Mouse (Mus musculus): ENCODE measurements at regions not wholly inside any gene's neighbourhood (a gene's known extent, or its start where the extent isn't known, plus 50 kb on each side); places are given as distances from the start of the nearest gene placed in this dataset.

DNA sequence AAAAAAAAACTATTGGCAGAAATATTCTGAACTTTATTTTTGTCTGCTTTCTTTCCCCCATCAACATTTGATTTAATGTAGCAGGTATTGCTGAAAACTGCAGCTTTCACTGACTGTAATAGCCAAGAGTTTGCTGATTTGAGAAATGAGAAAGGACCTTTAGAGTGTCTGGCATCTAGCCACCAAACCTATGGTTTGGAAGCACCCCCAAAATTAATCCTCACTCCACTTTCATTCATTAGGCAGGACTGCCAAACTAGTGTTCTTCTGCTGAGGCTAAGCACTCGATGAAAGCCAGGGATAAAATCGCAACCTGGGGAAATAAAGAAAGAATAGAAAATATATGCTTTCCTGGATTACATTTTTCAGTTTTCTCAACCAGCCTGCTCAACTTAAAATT is 320.4 kb downstream of the Atp6ap1l start:
- no peak overlapping the region for H3K27ac ChIP-seq
- H3K4me1 ChIP-seq = no peaks in the 10 kb centered on the region
- no peak for ATAC-seq (ENCODE audit: low FRiP score)
- no peak overlapping the region for H3K4me2 ChIP-seq (replicated peaks)
- no peaks in the 10 kb centered on the region for H3K9me3 ChIP-seq (replicated peaks)
- no peak overlapping the region for H3K9ac ChIP-seq
- 93% methylated on average over 2 of the region's 2 CpGs for WGBS
- H3K4me3 ChIP-seq = no peak overlapping the region
- H3K36me3 ChIP-seq = no peaks in the 10 kb centered on the region
- no peaks in the 10 kb centered on the region for H3K27me3 ChIP-seq

DNA sequence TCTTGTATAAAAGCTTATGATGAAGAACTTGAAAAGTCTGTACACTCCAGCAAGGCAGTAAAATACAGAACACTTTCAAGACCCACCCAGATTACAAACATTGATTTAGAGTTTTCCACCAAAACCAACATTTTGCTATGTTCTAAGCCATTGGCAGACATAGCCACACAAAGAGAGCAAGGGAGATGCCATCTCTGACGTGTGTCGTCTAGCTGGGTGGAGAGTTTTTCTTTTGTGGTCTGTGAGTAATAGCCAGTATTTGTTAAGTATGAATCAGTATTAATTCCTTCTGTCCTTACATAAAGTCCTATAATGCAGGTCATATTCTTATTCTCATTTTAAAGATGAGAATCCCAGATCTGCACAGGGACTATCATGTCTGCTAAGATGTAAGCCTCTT is 329.8 kb downstream of the Atp6ap1l start:
- H3K4me2 ChIP-seq (replicated peaks) = no peak overlapping the region
- H3K27me3 ChIP-seq = no peaks in the 10 kb centered on the region
- H3K4me3 ChIP-seq = no peak overlapping the region
- ATAC-seq (ENCODE audit: low FRiP score) = no peak
- H3K9ac ChIP-seq = no peak overlapping the region
- no peak overlapping the region for H3K27ac ChIP-seq
- no peaks in the 10 kb centered on the region for H3K9me3 ChIP-seq (replicated peaks)
- WGBS = 91% methylated on average over 2 of the region's 2 CpGs
- no peaks in the 10 kb centered on the region for H3K36me3 ChIP-seq
- H3K4me1 ChIP-seq = no peaks in the 10 kb centered on the region

DNA sequence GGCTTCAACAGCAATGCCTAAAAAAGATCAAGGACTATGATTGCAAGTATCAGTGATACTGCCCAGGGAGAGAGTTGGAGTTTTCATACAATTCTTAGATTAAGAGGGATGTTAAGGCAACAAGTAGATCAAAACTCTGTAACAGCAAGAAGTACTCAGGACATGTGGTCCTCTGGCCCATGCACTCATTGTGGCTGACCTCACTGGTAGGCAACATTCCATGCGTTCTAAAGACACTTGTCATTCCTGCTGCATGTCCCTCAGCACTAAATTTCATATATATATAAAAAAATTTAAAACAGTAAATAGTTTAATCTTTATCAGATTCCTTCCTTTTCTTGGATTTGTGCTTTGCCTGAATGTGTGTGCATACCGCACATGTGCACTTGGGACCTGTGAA is 332.6 kb downstream of the Atp6ap1l start:
- 90% methylated on average over 2 of the region's 2 CpGs for WGBS
- no peaks in the 10 kb centered on the region for H3K4me1 ChIP-seq
- no peak for ATAC-seq (ENCODE audit: low FRiP score)

DNA sequence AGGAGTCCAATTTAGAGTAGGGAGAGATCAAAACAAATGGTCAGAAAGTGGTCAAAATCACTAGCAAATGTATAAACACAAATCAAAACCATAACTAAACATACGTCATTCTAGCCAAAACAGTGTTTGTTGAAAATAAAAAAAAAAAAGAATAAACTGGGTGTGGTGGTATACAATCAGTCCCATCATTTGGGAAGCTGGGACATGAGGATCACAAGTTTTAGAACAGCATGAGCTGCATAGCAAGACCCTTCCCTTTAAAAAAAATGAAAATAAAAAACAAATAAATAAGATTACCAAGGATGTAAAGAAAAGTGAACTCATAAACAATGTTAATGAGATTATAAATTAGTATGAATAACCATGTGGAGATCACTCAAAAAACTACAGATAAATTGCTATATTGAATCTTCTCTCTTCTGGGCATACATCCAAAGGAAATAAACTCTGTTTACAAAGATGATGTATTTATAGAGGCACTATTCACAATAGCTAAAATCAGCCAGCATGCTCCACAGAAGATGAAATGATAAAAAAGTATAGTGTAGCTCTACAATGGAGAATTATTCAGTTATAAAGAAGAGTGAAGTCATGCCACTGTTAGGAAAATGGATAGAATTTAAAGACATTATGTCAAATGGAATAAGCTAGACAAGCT is 341.8 kb downstream of the Atp6ap1l start:
- no peak overlapping the region for H3K27ac ChIP-seq
- no peak for ATAC-seq (ENCODE audit: low FRiP score)
- H3K4me2 ChIP-seq (replicated peaks) = no peak overlapping the region
- 90% methylated on average over 1 of the region's 1 CpGs for WGBS
- H3K36me3 ChIP-seq = no peaks in the 10 kb centered on the region
- no peak overlapping the region for H3K4me3 ChIP-seq
- H3K27me3 ChIP-seq = no peaks in the 10 kb centered on the region
- no peaks in the 10 kb centered on the region for H3K9me3 ChIP-seq (replicated peaks)
- H3K9ac ChIP-seq = no peak overlapping the region
- no peaks in the 10 kb centered on the region for H3K4me1 ChIP-seq

More for the DNA sequence above, 332.6 kb downstream of the Atp6ap1l start:
- Histone ChIP-seq H3K4me2 (replicated peaks) (no peak overlapping the region), H3K27me3 (no peaks in the 10 kb centered on the region), H3K9me3 (replicated peaks) (no peaks in the 10 kb centered on the region), H3K36me3 (no peaks in the 10 kb centered on the region), H3K4me3 (no peak overlapping the region), H3K9ac (no peak overlapping the region), H3K27ac (no peak overlapping the region)

DNA sequence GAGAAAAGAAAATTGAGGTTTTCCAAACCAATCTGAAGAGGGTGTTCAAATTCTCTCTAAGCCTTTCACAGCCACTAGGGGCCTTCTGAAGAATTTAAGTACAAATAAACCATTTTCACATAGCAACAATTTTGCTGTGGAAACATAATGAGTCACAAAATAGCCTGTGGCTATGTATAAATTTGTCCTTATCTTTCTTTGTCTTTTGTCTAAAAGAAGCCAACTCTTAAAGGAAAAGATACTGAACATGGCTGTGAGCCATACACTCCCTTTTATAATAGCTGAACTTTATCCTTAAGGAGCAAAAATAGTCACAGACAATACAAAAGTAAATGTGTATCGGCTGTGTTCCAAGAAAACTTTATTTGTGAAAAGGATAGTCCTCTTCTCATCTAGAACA is 345.1 kb downstream of the Atp6ap1l start:
- Histone ChIP-seq H3K27me3 (no peaks in the 10 kb centered on the region), H3K9ac (no peak overlapping the region), H3K4me3 (no peak overlapping the region), H3K4me2 (replicated peaks) (no peak overlapping the region), H3K4me1 (no peaks in the 10 kb centered on the region), H3K9me3 (replicated peaks) (no peaks in the 10 kb centered on the region), H3K36me3 (no peaks in the 10 kb centered on the region), H3K27ac (no peak overlapping the region)
- no peak for ATAC-seq (ENCODE audit: low FRiP score)
- 94% methylated on average over 1 of the region's 1 CpGs for WGBS

DNA sequence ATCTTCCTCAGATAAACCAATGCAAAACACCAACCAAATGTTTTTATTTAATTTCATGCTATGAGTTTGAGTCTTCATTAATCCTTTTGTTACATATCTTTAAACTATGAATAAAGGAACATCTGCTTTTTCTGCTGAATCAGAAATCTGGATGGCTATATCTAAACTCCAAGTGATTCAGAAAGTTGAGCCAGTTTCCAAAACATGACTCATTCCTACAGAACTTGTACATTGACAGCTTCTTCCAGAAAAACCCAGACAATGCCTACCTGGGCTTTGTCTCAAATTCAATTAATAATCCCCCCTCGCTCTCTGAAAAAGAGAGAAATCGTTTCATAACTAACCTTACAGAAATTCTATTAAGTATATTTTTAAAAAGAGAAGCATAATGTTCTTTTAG is 345.7 kb downstream of the Atp6ap1l start:
- Histone ChIP-seq H3K4me2 (replicated peaks) (no peak overlapping the region), H3K9ac (no peak overlapping the region), H3K4me3 (no peak overlapping the region), H3K4me1 (no peaks in the 10 kb centered on the region), H3K27ac (no peak overlapping the region), H3K27me3 (no peaks in the 10 kb centered on the region), H3K9me3 (replicated peaks) (no peaks in the 10 kb centered on the region), H3K36me3 (no peaks in the 10 kb centered on the region)
- 95% methylated on average over 2 of the region's 2 CpGs for WGBS
- ATAC-seq (ENCODE audit: low FRiP score) = no peak

DNA sequence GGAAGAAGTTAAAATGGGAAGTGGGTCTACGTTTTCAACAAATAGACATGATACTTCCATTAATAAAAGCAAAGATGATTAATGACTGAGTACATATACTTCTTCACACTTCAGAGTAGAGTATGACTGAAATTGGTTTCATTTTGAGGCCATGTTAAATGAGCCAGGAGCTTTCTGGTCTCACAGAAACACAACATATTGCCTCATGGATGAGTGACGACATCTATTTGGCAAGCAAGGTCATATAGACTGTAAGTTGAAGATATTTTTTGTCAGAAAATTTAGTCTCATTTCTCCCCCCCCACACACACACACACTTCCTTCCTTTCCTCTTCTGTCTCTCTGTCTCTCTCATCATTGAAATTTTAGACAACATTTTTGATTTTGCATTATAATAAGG is 354.0 kb downstream of the Atp6ap1l start:
- H3K36me3 ChIP-seq = no peaks in the 10 kb centered on the region
- H3K4me2 ChIP-seq (replicated peaks) = no peak overlapping the region
- no peak overlapping the region for H3K27ac ChIP-seq
- H3K27me3 ChIP-seq = no peaks in the 10 kb centered on the region
- no peak overlapping the region for H3K9ac ChIP-seq
- WGBS = 87% methylated on average over 2 of the region's 2 CpGs
- H3K4me1 ChIP-seq = no peaks in the 10 kb centered on the region
- no peak overlapping the region for H3K4me3 ChIP-seq
- no peaks in the 10 kb centered on the region for H3K9me3 ChIP-seq (replicated peaks)
- no peak for ATAC-seq (ENCODE audit: low FRiP score)

DNA sequence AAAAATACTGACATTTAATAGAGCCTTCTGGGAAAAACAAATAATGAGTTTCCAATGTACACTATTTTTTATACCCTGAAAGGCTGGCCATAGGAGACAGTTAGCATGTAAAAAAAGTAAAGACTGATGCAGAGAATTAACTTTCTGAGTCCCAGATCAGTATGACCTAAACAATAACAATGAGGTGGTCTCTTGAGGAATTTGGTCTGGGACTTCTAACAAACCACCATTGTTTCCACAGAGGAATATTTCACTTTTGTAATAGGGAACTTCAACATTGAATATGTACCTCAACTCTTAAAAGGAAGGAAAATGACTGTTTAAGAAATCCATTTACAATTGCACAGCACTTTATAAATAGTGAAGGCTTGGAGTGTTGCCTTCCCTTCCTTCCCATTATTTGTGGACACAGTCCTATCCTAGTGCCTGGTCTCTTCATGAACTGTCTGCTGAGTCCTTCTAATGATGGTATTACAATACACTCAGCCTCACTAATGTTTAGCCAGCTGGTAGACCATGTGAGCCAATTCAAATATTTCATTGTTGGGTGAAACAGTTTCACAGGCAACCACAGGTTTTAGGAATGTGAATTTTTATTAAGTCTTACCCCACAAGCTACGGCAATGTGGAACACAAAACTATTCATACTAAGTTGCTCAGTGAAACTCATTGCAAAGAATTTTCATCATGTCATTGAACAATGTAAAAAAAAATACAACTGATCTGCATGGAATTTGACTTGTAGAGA is 358.7 kb downstream of the Atp6ap1l start:
- H3K27ac ChIP-seq = no peak overlapping the region
- no peak overlapping the region for H3K4me3 ChIP-seq
- no peak overlapping the region for H3K4me2 ChIP-seq (replicated peaks)
- no peaks in the 10 kb centered on the region for H3K36me3 ChIP-seq
- WGBS = 65% methylated on average over 1 of the region's 1 CpGs
- no peaks in the 10 kb centered on the region for H3K27me3 ChIP-seq
- H3K9ac ChIP-seq = no peak overlapping the region
- no peaks in the 10 kb centered on the region for H3K9me3 ChIP-seq (replicated peaks)
- ATAC-seq (ENCODE audit: low FRiP score) = no peak
- no peaks in the 10 kb centered on the region for H3K4me1 ChIP-seq

DNA sequence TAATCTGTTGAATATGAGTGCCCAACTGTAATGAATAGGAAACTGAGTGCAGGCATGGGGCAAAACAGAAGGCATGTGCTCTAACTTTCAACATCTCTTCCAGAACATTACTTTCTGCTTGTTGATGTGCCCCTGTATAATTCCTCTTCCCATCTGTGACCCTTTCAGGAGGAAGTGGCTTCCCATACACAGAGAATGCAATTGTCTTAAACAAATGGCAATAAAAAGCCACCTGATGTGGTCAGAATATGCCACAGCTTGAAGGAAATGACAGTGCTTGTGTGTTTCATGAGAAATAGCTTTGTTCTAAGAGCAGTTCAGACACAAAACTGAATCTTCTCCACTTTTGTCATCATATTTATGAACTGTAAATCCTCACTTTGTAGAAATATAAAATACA is 359.3 kb downstream of the Atp6ap1l start:
- Histone ChIP-seq H3K4me2 (replicated peaks) (no peak overlapping the region), H3K9me3 (replicated peaks) (no peaks in the 10 kb centered on the region), H3K36me3 (no peaks in the 10 kb centered on the region), H3K4me1 (no peaks in the 10 kb centered on the region), H3K27me3 (no peaks in the 10 kb centered on the region), H3K27ac (no peak overlapping the region), H3K4me3 (no peak overlapping the region), H3K9ac (no peak overlapping the region)
- ATAC-seq (ENCODE audit: low FRiP score) = no peak

DNA sequence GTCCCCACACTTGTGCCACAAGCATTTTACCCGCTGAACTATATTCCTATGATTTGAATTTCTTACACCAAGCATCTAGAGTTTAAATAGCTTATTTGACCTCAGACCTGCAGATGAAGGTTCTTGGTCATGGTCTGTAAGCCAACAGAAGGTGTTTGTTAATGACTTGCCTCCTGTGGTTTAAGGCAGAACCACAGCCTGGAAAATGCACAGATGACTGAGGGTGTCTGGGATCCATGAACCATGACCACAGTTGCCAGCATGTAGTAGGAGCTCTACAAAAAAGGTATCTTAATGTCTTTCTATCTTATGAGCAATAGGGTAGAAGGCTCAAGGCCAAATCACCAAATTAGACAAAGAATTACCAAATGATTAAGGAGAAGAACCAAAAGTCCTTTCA is 367.6 kb downstream of the Atp6ap1l start:
- no peak overlapping the region for H3K4me3 ChIP-seq
- H3K27ac ChIP-seq = no peak overlapping the region
- no peak overlapping the region for H3K4me2 ChIP-seq (replicated peaks)
- no peak for ATAC-seq (ENCODE audit: low FRiP score)
- WGBS = 95% methylated on average over 1 of the region's 1 CpGs
- H3K36me3 ChIP-seq = no peaks in the 10 kb centered on the region
- no peaks in the 10 kb centered on the region for H3K4me1 ChIP-seq
- H3K27me3 ChIP-seq = no peaks in the 10 kb centered on the region
- H3K9ac ChIP-seq = no peak overlapping the region
- peaks cover 4% of the 10 kb centered on the region; the same call in 1 of the 2 replicates for H3K9me3 ChIP-seq (replicated peaks)

DNA sequence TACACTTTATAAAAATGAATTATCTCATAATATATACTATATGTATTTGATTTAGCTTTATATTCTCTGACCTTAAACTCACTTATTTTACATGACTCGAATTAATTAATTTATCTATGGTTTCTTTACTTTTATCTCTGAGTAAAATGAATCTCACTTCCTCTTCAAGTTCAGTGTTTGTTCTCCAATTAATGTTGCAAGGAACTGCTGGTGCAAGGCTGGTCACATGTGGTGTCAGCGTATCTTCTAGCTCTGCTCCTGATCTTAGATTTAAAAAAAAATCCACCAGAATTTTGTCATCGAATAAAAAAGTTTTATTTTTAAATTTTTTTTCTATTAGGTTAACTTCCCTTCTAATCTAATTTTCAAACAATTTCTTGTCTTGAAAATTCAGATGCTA is 378.2 kb downstream of the Atp6ap1l start:
- Histone ChIP-seq H3K9ac (no peak overlapping the region), H3K27me3 (no peaks in the 10 kb centered on the region), H3K36me3 (no peaks in the 10 kb centered on the region), H3K9me3 (replicated peaks) (no peaks in the 10 kb centered on the region), H3K27ac (no peak overlapping the region), H3K4me2 (replicated peaks) (no peak overlapping the region), H3K4me1 (no peaks in the 10 kb centered on the region), H3K4me3 (no peak overlapping the region)
- no peak for ATAC-seq (ENCODE audit: low FRiP score)
- WGBS = 93% methylated on average over 3 of the region's 3 CpGs

DNA sequence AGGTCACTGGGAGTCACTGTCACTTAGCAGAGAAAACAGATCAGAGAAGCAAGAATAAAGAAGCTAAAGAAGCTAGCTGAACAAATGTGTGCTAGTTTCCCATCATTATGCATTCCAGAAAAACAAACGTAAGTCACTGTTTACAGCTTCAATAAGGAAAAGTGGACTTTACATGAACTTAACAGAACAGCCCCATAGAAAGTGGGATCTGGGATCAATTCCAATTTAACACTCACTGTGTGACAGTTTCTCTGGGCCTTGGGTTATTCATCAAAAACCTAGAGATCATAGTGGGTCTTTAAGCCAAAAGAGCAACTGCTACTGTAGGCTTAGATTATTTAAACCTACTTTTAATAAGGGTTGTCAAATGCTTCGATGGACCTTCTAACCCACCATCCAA is 379.4 kb downstream of the Atp6ap1l start:
- 78% methylated on average over 2 of the region's 2 CpGs for WGBS
- Histone ChIP-seq H3K9me3 (replicated peaks) (no peaks in the 10 kb centered on the region), H3K9ac (no peak overlapping the region), H3K27me3 (no peaks in the 10 kb centered on the region), H3K4me1 (no peaks in the 10 kb centered on the region), H3K4me2 (replicated peaks) (no peak overlapping the region), H3K36me3 (no peaks in the 10 kb centered on the region), H3K27ac (no peak overlapping the region), H3K4me3 (no peak overlapping the region)
- ATAC-seq (ENCODE audit: low FRiP score) = no peak

DNA sequence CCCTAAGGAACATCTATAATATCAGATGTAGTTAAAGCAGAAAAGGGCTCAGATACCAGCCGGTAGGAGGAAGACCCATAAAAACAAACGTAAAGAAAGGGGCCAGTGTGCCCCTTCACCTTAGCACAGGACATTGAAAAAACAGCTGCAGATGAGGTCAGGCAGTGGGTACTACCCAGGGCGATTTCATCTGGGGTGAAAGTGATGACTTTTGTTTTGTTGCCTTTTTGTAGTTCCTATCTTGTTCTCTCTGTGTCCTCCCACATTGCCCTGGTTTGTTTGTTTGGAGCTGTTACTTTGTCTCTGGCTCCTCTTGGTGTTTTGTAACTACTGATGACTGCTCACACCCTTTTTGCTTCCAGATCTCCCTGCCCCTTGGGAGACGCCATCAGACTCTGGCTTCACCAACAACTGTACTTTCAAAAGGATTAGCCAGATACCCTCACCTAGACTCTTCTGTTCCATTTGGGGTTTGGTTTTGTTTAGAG is 383.4 kb downstream of the Atp6ap1l start:
- no peak for ATAC-seq (ENCODE audit: low FRiP score)
- H3K4me2 ChIP-seq (replicated peaks) = no peak overlapping the region
- no peak overlapping the region for H3K9ac ChIP-seq
- no peaks in the 10 kb centered on the region for H3K9me3 ChIP-seq (replicated peaks)
- no peak overlapping the region for H3K27ac ChIP-seq
- H3K27me3 ChIP-seq = no peaks in the 10 kb centered on the region
- H3K4me3 ChIP-seq = no peak overlapping the region
- H3K4me1 ChIP-seq = no peaks in the 10 kb centered on the region
- 50% methylated on average over 4 of the region's 4 CpGs for WGBS
- H3K36me3 ChIP-seq = no peaks in the 10 kb centered on the region

Measured in hindbrain, embryonic 12.5 days (tissue).